Mouse (Mus musculus): Measurements from ENCODE around the gene Tdrkh.

DNA sequence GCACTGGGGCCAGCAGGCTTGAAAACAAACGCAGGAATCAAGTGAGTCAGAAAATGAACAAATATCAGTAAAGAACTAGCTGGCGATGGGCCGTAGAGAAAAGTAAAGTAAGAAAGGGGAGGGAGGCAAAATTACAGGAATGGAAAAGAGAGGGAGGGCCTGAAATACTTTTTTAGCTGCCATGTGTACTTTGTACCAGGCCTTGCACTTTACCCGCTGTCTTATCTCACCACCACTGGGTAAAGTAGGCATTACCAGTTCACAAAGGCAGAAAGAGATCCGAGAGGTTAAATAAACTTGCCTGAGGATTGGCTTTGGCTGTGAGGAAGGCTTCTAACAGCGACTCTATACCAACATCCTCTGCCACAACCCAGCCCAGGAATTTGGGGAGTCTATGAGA lies 45.6 kb upstream of the Tdrkh start:
- TF ChIP-seq TAL1 (IDR thresholded peaks at IDR 0.05; ENCODE audit: low read length) (no peak), GATA1 (IDR thresholded peaks at IDR 0.05; ENCODE audit: low read length) (no peak)

All from erythroblast, embryonic 14.5 days (primary cell).